Mouse (Mus musculus): ENCODE data around the gene Gpatch2. TPM values are rescaled to one million over a fixed set of nuclear protein-coding genes. Genes with fewer than 3 reads are reported as not detected.

Gpatch2 gene
- total RNA-seq, 2 experiments from 2014 or later: 14.2 to 20.7 TPM

DNA sequence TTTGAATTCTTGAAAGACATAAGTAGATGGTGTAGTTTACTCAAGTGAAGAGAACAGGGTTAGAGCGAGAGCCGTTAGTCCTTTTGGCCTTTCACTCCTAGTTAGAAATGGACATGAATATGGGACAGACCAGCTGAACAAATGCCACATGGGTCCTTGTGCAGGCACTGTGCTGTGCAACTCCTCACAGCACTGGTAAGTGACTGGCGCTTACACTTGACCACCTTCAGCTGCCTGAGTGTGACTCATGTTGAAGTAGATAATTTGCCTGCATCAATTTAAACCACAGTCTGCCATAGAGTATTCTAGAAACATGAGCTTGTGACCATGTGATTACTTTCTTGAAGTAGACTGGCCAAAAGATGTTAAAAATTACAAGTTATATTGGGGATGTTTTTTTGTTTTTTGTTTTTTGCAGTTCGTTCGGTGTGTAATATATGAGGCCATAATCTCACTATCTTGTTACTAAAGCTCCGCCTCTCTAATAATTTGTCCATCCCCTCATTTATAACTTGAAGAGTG, 79.8 kb downstream of the Gpatch2 start:
- ATAC-seq (replicated peaks; ENCODE audit: low FRiP score, low TSS enrichment, poor library complexity, severe bottlenecking): no peak

DNA sequence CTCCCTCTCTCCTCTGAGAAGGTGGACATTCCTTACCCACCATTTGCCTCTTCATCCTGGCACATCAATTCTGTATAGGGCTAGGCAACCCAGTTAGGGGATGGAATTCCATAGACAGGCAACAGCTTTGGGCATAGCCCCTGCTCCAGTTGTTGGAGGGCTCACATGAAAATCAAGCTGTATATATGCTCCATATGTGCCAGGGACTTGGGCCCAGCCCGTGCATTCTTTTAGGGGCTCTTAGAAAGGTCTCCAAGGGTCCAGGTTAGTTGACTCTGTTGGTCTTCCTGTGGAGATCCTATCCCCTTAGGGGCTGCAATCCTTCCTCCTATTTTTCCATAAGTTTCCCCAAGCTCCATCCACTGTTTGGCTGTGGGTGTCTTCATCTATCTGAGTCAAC, 80.4 kb downstream of the Gpatch2 start:
- ATAC-seq (replicated peaks; ENCODE audit: low FRiP score, low TSS enrichment, poor library complexity, severe bottlenecking): no peak

DNA sequence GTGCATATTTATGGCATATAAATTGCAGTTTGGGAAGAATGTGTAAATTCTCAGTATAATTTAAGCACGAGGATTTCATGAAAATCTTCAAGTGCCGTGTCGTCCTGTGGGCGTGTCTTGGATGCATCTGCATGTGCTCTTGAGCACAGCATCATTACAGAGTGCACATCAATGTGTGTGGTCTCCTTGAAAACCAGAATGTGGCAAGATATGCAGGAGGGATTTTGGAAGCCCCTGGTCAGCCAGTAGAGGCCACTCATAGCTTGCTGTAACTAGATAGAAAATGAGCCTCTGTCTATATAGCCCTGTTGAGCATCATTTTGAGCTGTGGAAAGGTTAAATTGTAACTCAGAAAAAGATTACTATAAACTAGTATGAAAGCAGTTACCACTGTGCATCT, 83.9 kb downstream of the Gpatch2 start:
- no peak for ATAC-seq (replicated peaks; ENCODE audit: low FRiP score, low TSS enrichment, poor library complexity, severe bottlenecking)

DNA sequence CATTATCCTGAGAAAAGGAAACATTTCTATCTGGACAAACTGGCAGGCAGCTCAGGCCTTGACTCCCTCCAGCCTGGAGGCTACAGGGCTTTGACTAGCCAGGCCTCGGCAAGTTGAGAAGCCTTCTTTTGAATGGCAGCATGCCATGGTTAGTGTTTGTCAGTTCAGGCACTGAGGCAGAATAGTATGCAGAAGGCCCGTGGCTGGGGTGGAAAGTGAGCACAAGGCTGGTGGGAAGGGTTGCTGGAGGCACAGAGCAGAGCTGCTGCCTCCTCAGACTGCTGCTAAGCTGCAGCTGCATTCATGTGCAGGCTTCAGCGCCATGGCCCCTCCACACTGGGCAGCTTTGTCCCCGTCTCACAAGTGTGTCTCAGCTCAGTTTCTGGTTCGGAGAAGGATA, 85.3 kb downstream of the Gpatch2 start:
- ATAC-seq (replicated peaks; ENCODE audit: low FRiP score, low TSS enrichment, poor library complexity, severe bottlenecking): no peak

DNA sequence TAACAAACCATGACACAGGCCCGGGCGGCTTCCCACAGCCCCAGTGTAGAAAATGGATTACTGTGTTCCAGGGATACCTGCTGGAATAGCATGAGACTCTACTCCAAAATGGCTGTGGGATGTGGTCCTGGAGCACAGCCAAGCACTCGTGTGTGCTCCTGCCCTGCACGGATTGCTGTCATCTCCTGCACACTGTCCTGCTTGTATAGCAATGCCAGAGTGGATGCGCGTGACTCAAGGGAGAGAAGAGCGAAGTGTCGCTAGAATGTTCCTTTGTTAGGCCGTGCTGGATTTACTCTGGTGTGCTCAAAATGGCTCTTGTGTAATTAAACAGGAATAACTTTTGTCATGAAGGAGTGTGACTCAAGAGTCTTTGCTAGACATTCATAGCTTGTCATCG, 87.9 kb downstream of the Gpatch2 start:
- no peak for ATAC-seq (replicated peaks; ENCODE audit: low FRiP score, low TSS enrichment, poor library complexity, severe bottlenecking)

DNA sequence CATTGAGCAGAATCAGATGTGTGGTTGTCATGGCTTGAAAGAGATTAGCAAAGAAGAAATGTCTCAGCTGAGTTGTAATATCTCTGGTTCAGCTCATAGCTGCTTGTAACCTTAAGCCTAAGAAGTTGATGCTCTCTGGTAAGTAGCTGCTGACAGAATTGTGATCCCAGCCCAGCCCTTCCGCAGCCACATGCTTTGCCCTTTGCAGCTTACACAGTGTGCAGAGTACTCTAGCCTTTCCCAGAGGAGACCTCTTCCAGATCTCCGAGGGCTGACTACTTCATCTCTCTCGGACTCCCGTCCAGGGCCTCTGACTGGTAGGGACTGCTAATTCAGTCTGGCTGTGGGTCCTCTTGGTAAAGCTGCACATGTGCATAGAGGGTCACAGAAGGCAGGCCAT, 92.0 kb downstream of the Gpatch2 start:
- ATAC-seq (replicated peaks; ENCODE audit: low FRiP score, low TSS enrichment, poor library complexity, severe bottlenecking): no peak

DNA sequence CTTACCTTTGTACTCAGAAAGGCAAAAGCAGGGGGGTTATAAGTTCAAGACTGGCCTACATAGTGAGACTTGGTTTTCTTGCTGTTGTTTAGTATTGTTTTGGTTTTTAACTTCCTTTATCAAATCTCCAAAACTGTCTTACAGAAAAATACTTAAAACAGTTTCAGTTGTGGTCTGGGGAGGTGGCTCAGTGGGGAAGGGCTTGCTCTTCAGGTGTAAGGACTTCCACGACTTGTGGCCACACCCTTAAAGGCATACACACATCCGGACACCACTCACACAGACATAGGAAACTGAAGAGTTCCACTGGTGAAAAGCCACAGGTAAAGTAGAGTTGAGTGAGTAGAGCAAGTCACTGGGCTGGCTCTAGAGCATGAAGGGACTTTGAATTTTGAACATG, 93.2 kb downstream of the Gpatch2 start:
- ATAC-seq (replicated peaks; ENCODE audit: low FRiP score, low TSS enrichment, poor library complexity, severe bottlenecking): no peak

DNA sequence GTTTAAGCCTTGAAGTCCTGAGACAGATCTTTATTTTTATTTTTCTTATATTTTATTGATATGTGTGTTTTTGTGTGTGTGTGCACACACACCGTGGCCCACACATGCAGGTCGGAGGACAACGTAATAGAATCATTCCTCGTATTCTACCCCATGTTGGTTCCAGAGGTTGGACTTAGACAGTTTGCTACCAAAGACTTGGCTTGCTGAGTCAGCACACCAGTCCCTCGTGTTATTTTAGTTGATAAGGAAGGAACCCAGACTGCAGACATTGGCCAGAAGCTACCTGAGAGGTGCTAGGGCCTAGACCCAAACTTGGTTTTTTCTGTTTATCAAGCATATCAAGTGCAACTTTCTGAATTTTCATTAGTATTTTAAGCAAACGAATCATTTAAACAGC, 95.8 kb downstream of the Gpatch2 start:
- ATAC-seq (replicated peaks; ENCODE audit: low FRiP score, low TSS enrichment, poor library complexity, severe bottlenecking): no peak

DNA sequence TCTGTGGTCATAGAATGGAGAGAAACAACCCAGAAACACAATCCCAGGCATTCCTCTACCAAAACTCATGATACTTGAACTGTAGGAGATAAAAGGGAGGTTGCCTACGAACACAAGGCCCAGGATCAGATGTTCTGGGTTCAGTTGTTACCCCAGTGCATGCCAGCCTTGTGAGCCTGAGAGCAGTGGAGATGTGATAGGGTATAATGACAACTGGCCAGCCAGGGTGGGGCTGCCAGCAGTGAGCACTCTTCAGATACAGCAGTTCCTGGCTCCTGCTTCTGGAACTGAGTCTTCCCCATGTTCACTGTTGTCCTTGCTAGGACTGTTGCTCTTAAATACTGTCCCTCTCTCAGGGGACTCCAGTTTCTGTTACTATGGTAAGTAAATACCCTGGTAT, 98.0 kb downstream of the Gpatch2 start:
- ATAC-seq (replicated peaks; ENCODE audit: low FRiP score, low TSS enrichment, poor library complexity, severe bottlenecking): peak; percentile 48; the same call in 1 of the 2 replicates

DNA sequence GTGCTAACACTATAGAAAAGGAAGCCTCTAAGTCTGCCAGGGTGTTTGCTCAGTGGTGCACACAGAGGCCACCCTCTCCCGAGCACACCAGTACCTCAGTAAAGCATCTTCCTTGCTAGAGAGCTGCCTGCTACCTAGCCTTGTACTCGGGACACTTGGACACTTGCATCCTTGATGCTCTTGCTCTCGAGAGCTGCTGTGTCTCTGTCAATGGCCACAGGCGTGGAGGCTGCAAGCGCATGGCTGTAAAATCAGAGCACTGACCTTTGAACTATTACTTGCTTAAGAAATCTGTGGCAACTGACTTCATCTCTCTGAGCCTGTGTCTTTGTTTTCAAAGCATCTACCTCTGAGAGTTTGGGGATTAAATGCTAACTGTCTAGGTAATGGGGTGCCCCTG, 98.5 kb downstream of the Gpatch2 start:
- ATAC-seq (replicated peaks; ENCODE audit: low FRiP score, low TSS enrichment, poor library complexity, severe bottlenecking): 0 out of 2 replicates have a peak, but pooled peaks have one; percentile 5

DNA sequence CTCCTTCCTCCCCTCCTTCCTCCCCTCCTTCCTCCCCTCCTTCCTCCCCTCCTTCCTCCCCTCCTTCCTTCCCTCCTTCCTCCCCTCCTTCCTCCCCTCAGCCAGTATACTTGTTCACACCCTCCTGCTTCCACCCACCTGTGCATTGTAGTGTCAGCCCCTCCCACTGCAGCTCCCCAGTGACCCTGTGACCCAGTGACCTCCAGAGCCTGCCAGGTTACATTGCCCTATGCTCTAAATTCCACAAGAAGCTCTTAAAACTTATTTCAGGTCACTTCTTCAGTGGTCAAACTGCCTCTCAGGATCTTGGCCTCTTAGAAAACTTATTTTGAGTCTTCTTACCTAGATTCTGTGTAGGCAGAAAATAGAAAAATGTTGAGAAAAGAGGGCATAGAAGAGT, 99.2 kb downstream of the Gpatch2 start:
- no peak for ATAC-seq (replicated peaks; ENCODE audit: low FRiP score, low TSS enrichment, poor library complexity, severe bottlenecking)

DNA sequence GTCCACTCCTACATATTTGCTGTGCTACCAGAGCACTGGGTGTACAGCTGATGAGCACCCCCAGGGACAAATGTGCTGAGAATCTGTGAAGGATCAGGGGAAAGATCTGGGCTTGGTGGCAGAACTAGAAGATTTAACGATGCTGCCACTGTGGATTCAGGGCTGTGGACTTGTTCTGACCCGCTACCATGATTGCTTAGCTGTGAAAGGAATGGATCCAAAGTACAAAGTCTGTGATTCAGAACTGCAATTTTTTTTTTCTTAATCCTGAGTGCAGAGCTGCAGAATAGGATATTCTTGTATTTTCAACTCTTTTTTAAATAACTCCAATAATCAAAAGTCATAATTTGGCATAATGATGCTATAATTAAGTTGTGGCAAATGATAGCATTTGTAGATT, 100.5 kb downstream of the Gpatch2 start:
- ATAC-seq (replicated peaks; ENCODE audit: low FRiP score, low TSS enrichment, poor library complexity, severe bottlenecking): no peak

DNA sequence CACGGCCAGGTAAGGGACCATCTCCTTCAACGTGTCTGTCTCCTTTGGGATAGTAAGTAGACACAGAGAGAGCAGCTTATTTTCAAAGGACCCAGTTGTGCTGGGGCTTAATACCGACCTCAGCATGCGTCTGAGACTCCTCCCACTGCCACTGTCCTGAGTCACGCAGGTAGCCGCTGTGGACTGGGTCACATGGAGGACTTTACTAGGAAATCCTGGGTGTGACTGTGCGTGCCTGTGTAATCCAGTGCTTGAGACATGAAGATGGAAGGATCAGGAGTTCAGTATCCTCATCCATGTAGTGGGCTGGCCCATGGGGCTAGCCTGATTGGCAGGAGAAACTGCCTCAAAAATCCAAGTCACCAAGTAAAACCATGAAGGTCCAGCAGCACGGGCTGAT, 101.2 kb downstream of the Gpatch2 start:
- ATAC-seq (replicated peaks; ENCODE audit: low FRiP score, low TSS enrichment, poor library complexity, severe bottlenecking): no peak

DNA sequence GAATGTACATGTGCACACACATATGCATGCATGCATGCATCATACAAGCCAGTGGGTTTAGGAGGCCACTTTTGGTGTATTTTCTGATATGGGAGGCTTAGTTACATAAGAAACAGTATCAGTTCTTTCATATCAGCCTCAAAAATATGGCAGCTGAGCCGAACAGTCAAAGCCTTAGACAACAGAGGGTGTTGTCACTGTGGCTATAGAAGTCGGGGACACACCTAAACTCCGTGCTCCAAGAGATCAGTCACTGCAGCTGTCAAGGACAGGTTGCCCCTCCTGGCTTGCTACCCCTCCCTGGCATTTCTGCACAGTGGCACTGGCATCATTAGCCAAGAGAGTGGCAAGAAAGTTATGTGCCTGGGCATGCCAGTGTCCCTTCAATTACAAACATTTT, 106.5 kb downstream of the Gpatch2 start:
- peak; percentile 91 for ATAC-seq (replicated peaks; ENCODE audit: low FRiP score, low TSS enrichment, poor library complexity, severe bottlenecking)

DNA sequence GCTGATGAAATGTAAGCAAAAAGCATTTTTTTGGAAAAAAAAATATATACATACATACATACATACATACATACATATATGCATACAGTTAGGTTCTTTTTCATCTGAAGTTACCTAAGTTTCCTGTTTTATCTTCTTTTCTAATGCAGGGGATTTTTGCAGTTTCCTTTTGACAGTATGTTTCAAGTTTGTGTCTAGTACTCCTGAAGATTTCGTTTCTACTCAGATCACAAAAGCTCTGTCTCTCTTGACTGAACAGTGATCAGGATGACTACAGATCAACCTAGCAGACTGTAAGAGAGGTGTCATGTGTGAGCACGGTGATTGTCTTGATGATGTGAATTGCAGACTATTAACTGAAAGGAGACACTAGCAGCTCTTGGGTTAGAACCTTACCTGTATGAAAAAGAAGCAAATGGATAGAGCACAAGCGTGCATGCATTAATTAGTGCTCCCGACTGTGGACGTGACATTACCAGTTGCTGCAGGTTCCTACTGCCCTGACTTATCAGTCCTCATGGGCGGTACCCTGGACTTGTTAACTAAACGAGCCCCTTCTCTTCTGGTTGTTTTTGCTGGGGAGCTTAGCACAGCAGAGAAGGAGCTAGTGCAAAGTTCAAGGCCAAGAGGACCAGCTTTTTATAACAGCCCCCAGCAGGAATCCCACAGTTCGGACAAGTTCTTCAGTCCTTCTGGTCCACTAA, 107.3 kb downstream of the Gpatch2 start:
- no peak for ATAC-seq (replicated peaks; ENCODE audit: low FRiP score, low TSS enrichment, poor library complexity, severe bottlenecking)

DNA sequence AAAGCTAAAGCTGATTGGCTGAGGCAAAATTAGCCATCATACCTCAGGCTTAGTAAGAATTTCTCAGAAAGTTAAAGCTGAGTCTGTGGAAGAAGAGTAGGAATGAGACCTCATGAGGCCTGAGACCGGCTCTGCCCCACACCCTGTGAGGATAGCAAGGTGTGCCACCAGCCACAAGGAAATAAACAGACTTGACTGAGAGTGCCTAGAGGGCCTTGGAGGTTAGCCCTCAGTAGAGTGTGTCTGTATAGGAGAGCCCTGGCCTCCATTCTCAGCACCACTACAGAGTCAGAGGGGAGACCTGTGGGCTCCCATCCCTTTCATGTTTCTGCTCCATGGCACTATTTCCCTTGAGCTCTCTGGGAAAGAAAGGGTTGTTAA, 107.9 kb downstream of the Gpatch2 start:
- ATAC-seq (replicated peaks; ENCODE audit: low FRiP score, low TSS enrichment, poor library complexity, severe bottlenecking): no peak

DNA sequence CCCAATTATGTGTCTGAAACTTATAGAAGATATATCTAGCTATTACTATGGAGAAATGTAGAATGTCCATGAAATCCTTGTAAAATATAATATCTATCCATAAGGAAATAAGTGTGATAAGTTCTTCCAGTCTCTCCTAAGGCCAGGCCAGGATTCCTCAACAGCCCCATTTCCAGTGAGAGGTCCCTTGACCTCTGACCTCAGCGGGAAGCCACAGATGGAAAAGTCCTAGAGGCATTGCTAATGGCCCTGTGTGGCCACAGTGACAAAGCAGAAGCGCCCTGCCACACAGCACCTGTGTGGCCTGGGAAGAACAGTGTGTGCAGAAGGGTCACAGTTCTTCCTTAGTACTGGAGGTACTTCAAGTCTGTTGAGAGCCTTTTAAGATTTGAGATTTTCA, 127.2 kb downstream of the Gpatch2 start:
- no peak for ATAC-seq (replicated peaks; ENCODE audit: low FRiP score, low TSS enrichment, poor library complexity, severe bottlenecking)

DNA sequence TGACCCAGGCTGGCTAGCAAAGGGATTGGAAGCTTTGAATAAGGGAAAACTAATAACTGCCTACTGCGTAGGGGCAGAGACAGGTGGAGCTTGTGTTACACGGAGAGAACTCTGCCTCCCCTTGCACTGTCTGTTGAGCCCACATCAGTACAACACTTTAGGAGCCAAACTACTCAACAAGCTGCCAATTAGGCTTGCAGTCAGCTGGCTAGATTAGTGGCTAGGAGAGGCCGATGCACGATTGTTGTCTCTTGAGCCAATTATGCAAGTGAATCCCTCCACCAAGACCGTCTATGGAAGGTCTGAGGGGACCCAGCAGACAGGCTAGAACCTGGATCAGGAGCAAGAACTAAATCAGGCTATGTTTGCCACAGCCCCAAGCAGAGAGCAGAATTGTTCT, 129.8 kb downstream of the Gpatch2 start:
- no peak for ATAC-seq (replicated peaks; ENCODE audit: low FRiP score, low TSS enrichment, poor library complexity, severe bottlenecking)

DNA sequence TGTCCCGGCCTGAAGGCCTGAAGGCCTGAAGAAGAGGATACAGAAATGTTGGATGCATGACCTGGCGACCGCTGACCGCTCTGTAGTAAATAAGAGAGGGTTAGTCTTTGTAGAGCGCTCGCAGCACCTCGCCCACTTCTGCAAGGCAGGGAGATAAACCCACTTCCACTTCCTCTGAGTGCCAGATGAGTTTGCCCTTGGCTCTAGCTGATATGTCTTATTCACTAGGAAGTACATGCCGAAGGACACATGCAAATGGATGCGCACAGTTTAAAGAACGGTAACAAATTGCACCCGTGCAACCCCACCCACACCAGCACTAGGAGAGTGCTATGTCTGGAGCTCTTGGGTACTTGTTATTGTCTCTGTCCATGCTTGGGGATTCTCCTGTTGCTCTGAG, 131.6 kb downstream of the Gpatch2 start:
- ATAC-seq (replicated peaks; ENCODE audit: low FRiP score, low TSS enrichment, poor library complexity, severe bottlenecking): peak; percentile 36; the same call in 1 of the 2 replicates

DNA sequence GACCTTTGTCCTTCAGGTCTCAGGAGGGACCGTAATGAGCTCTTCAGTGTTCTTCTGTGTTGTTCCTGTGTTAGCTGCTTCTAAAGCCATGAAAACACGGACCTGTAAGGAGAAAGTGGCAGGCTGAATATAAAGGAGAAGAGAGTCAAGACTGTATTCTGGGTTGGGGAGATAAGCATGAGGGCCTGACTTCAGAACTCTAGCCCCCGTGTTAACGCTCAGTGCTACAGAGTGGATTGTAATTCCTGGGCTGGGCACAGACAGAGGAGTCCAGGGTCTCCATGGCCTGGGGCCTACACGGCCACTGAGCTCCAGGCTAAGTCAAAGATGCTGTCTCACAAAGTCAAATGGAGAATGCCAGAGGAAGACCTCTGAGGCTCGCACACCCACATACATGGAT, 132.3 kb downstream of the Gpatch2 start:
- peak; percentile 50 for ATAC-seq (replicated peaks; ENCODE audit: low FRiP score, low TSS enrichment, poor library complexity, severe bottlenecking)

DNA sequence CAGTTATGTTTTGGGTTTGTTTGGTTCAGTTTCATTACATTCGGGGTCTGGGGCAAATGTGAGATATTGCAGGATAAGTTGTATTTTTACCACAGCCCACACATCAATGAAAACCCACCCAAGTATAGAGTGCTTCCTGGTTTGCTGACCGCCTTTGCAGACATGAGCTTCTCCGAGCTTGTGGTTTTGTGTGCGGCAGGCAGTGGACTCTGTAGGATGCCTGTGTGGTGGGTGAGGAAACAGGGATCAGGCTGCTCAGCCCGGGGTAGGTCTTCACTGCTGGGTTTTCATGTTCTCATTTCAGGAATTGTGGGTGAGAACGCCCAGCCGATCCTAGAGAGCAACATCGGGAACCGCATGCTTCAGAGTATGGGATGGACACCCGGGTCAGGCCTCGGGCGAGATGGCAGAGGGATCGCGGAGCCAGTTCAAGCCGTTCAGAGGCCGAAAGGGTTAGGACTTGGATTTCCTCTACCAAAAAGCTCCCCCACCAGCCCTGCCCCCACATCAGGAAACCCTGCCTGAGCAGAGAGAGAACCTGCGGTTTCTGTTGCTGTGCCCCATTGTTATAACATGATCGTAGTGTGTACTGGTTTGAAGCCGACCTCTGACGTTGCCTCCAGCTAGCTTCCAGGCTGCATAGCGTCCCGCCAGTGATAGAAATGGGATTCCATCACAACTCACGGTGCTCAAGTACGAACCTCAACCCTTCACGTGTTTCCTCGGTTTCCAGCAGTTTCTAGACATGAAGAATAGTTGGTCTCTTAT, 132.9 kb downstream of the Gpatch2 start:
- ATAC-seq (replicated peaks; ENCODE audit: low FRiP score, low TSS enrichment, poor library complexity, severe bottlenecking): peak; percentile 25; the same call in 1 of the 2 replicates
